Mouse (Mus musculus) cerebellum, adult (tissue): ENCODE results near the gene Olfr1239.

Experiments
- ATAC-seq: cut with Nextera tagmentation; 2 replicates; pipeline ENCODE4 v1.9.2; 2017; ENCODE audit warnings: mild to moderate bottlenecking, moderate library complexity, mixed read lengths; ENCODE audit not compliant: insufficient number of reproducible peaks, low FRiP score, low TSS enrichment

The Olfr1239 gene

GRCm38 (mm10) chr2:89420307-89420706 lies at the start of gene Olfr1239:
TSS of gene Olfr1239 (minus strand) at chr2:89420407.
- ATAC-seq, result no peak

- no peak for ATAC-seq
Observed at GRCm38 (mm10) chr2:89442900-89443299, 22.7 kb upstream of the Olfr1239 start, which contains the start of gene Olfr1240. TSS of gene Olfr1240 (minus strand) at chr2:89443000.

- no peak for ATAC-seq
Observed at GRCm38 (mm10) chr2:89414557-89414956, 5.7 kb downstream of the Olfr1239 start.

- no peak for ATAC-seq
Observed at GRCm38 (mm10) chr2:89409576-89409975, 10.6 kb downstream of the Olfr1239 start, which contains the start of gene Olfr1238. TSS of gene Olfr1238 (minus strand) at chr2:89409676.

GRCm38 (mm10) chr2:89400882-89401281 lies 19.3 kb downstream of the Olfr1239 start:
- ATAC-seq, result no peak
